Mouse (Mus musculus): ENCODE measurements around the gene Rassf6.

The Rassf6 gene

GRCm38 (mm10) chr5:90640286-90641217, at the start of gene Rassf6:
Rassf6 (minus strand) TSS chr5:90640657.
- Histone ChIP-seq H3K27me3 (ENCODE audit: control insufficient read depth, insufficient read depth, low read length, poor library complexity, severe bottlenecking) (no peaks in the 10 kb centered on the region), H3K36me3 (ENCODE audit: control insufficient read depth, insufficient read depth, low read length, poor library complexity, severe bottlenecking) (no peaks in the 10 kb centered on the region)
- DNase-seq (ENCODE audit: low read depth, low spot score), result peak; percentile 45

GRCm38 (mm10) chr5:90689426-90690128, 49.1 kb upstream of the Rassf6 start:
- H3K27me3 ChIP-seq (ENCODE audit: control insufficient read depth, insufficient read depth, low read length, poor library complexity, severe bottlenecking), result no peaks in the 10 kb centered on the region
- H3K36me3 ChIP-seq (ENCODE audit: control insufficient read depth, insufficient read depth, low read length, poor library complexity, severe bottlenecking), result no peaks in the 10 kb centered on the region
- DNase-seq (ENCODE audit: low read depth, low spot score), result no peak

- DNase-seq (ENCODE audit: low read depth, low spot score), result no peak
- Histone ChIP-seq H3K27me3 (ENCODE audit: control insufficient read depth, insufficient read depth, low read length, poor library complexity, severe bottlenecking) (no peaks in the 10 kb centered on the region), H3K36me3 (ENCODE audit: control insufficient read depth, insufficient read depth, low read length, poor library complexity, severe bottlenecking) (no peaks in the 10 kb centered on the region)
Measured at GRCm38 (mm10) chr5:90687913-90688312, 47.5 kb upstream of the Rassf6 start.

- Histone ChIP-seq H3K36me3 (ENCODE audit: control insufficient read depth, insufficient read depth, low read length, poor library complexity, severe bottlenecking) (no peaks in the 10 kb centered on the region), H3K27me3 (ENCODE audit: control insufficient read depth, insufficient read depth, low read length, poor library complexity, severe bottlenecking) (no peaks in the 10 kb centered on the region)
- DNase-seq (ENCODE audit: low read depth, low spot score), result no peak
Measured at GRCm38 (mm10) chr5:90684994-90685393, 44.5 kb upstream of the Rassf6 start.

- DNase-seq (ENCODE audit: low read depth, low spot score), result no peak
- no peaks in the 10 kb centered on the region for H3K36me3 ChIP-seq (ENCODE audit: control insufficient read depth, insufficient read depth, low read length, poor library complexity, severe bottlenecking)
- no peaks in the 10 kb centered on the region for H3K27me3 ChIP-seq (ENCODE audit: control insufficient read depth, insufficient read depth, low read length, poor library complexity, severe bottlenecking)
Measured at GRCm38 (mm10) chr5:90681842-90682241, 41.4 kb upstream of the Rassf6 start.

GRCm38 (mm10) chr5:90677560-90677959, 37.1 kb upstream of the Rassf6 start:
- no peaks in the 10 kb centered on the region for H3K36me3 ChIP-seq (ENCODE audit: control insufficient read depth, insufficient read depth, low read length, poor library complexity, severe bottlenecking)
- no peak for DNase-seq (ENCODE audit: low read depth, low spot score)
- no peaks in the 10 kb centered on the region for H3K27me3 ChIP-seq (ENCODE audit: control insufficient read depth, insufficient read depth, low read length, poor library complexity, severe bottlenecking)

- Histone ChIP-seq H3K36me3 (ENCODE audit: control insufficient read depth, insufficient read depth, low read length, poor library complexity, severe bottlenecking) (no peaks in the 10 kb centered on the region), H3K27me3 (ENCODE audit: control insufficient read depth, insufficient read depth, low read length, poor library complexity, severe bottlenecking) (no peaks in the 10 kb centered on the region)
- DNase-seq (ENCODE audit: low read depth, low spot score), result no peak
Measured at GRCm38 (mm10) chr5:90661852-90662251, 21.4 kb upstream of the Rassf6 start.

GRCm38 (mm10) chr5:90661436-90661835, 21.0 kb upstream of the Rassf6 start:
- Histone ChIP-seq H3K27me3 (ENCODE audit: control insufficient read depth, insufficient read depth, low read length, poor library complexity, severe bottlenecking) (no peaks in the 10 kb centered on the region), H3K36me3 (ENCODE audit: control insufficient read depth, insufficient read depth, low read length, poor library complexity, severe bottlenecking) (no peaks in the 10 kb centered on the region)
- DNase-seq (ENCODE audit: low read depth, low spot score), result peak; percentile 70

- DNase-seq (ENCODE audit: low read depth, low spot score), result no peak
- Histone ChIP-seq H3K27me3 (ENCODE audit: control insufficient read depth, insufficient read depth, low read length, poor library complexity, severe bottlenecking) (no peaks in the 10 kb centered on the region), H3K36me3 (ENCODE audit: control insufficient read depth, insufficient read depth, low read length, poor library complexity, severe bottlenecking) (no peaks in the 10 kb centered on the region)
Measured at GRCm38 (mm10) chr5:90660411-90660810, 20.0 kb upstream of the Rassf6 start.

GRCm38 (mm10) chr5:90656681-90657080, 16.2 kb upstream of the Rassf6 start:
- no peaks in the 10 kb centered on the region for H3K27me3 ChIP-seq (ENCODE audit: control insufficient read depth, insufficient read depth, low read length, poor library complexity, severe bottlenecking)
- no peak for DNase-seq (ENCODE audit: low read depth, low spot score)
- no peaks in the 10 kb centered on the region for H3K36me3 ChIP-seq (ENCODE audit: control insufficient read depth, insufficient read depth, low read length, poor library complexity, severe bottlenecking)

- no peaks in the 10 kb centered on the region for H3K36me3 ChIP-seq (ENCODE audit: control insufficient read depth, insufficient read depth, low read length, poor library complexity, severe bottlenecking)
- DNase-seq (ENCODE audit: low read depth, low spot score), result no peak
- H3K27me3 ChIP-seq (ENCODE audit: control insufficient read depth, insufficient read depth, low read length, poor library complexity, severe bottlenecking), result no peaks in the 10 kb centered on the region
Measured at GRCm38 (mm10) chr5:90655891-90656290, 15.4 kb upstream of the Rassf6 start.

- no peaks in the 10 kb centered on the region for H3K27me3 ChIP-seq (ENCODE audit: control insufficient read depth, insufficient read depth, low read length, poor library complexity, severe bottlenecking)
- DNase-seq (ENCODE audit: low read depth, low spot score), result no peak
Measured at GRCm38 (mm10) chr5:90654798-90655197, 14.3 kb upstream of the Rassf6 start.

GRCm38 (mm10) chr5:90652724-90653123, 12.3 kb upstream of the Rassf6 start:
- Histone ChIP-seq H3K36me3 (ENCODE audit: control insufficient read depth, insufficient read depth, low read length, poor library complexity, severe bottlenecking) (no peaks in the 10 kb centered on the region), H3K27me3 (ENCODE audit: control insufficient read depth, insufficient read depth, low read length, poor library complexity, severe bottlenecking) (no peaks in the 10 kb centered on the region)
- peak; percentile 79 for DNase-seq (ENCODE audit: low read depth, low spot score)

More at GRCm38 (mm10) chr5:90654798-90655197, 14.3 kb upstream of the Rassf6 start:
- H3K36me3 ChIP-seq (ENCODE audit: control insufficient read depth, insufficient read depth, low read length, poor library complexity, severe bottlenecking), result no peaks in the 10 kb centered on the region

GRCm38 (mm10) chr5:90650466-90651150, 10.2 kb upstream of the Rassf6 start:
- H3K27me3 ChIP-seq (ENCODE audit: control insufficient read depth, insufficient read depth, low read length, poor library complexity, severe bottlenecking), result no peaks in the 10 kb centered on the region
- no peak for DNase-seq (ENCODE audit: low read depth, low spot score)
- H3K36me3 ChIP-seq (ENCODE audit: control insufficient read depth, insufficient read depth, low read length, poor library complexity, severe bottlenecking), result no peaks in the 10 kb centered on the region

GRCm38 (mm10) chr5:90647473-90647872, 7.0 kb upstream of the Rassf6 start:
- Histone ChIP-seq H3K27me3 (ENCODE audit: control insufficient read depth, insufficient read depth, low read length, poor library complexity, severe bottlenecking) (no peaks in the 10 kb centered on the region), H3K36me3 (ENCODE audit: control insufficient read depth, insufficient read depth, low read length, poor library complexity, severe bottlenecking) (no peaks in the 10 kb centered on the region)
- no peak for DNase-seq (ENCODE audit: low read depth, low spot score)

Measured in splenic B cell, adult 2 months (primary cell).